Mouse (Mus musculus) brain, embryonic 18.5 days (tissue): ENCODE results near the gene Rasgef1a.

Experiments
- DNase-seq: peaks from one replicate; pipeline ENCODE4 v3.0.0-alpha.2; 2012; ENCODE audit warnings: low read depth, low spot score

Rasgef1a gene

GRCm38 (mm10) chr6:118071013-118071350 lies 59.7 kb downstream of the Rasgef1a start:
- no peak for DNase-seq

- no peak for DNase-seq
Measured at GRCm38 (mm10) chr6:118071416-118071815, 60.2 kb downstream of the Rasgef1a start.

- no peak for DNase-seq
Measured at GRCm38 (mm10) chr6:118072176-118072575, 60.9 kb downstream of the Rasgef1a start.

GRCm38 (mm10) chr6:118074151-118074550 lies 62.9 kb downstream of the Rasgef1a start:
- DNase-seq = no peak

- no peak for DNase-seq
Measured at GRCm38 (mm10) chr6:118076256-118076655, 65.0 kb downstream of the Rasgef1a start.

GRCm38 (mm10) chr6:118076748-118077147 lies 65.5 kb downstream of the Rasgef1a start:
- no peak for DNase-seq

GRCm38 (mm10) chr6:118077421-118077820 lies 66.2 kb downstream of the Rasgef1a start:
- no peak for DNase-seq

GRCm38 (mm10) chr6:118078751-118079150 lies 67.5 kb downstream of the Rasgef1a start:
- no peak for DNase-seq

GRCm38 (mm10) chr6:118079292-118079691 lies 68.1 kb downstream of the Rasgef1a start:
- no peak for DNase-seq

GRCm38 (mm10) chr6:118079762-118080465 lies 68.7 kb downstream of the Rasgef1a start:
- DNase-seq = no peak

GRCm38 (mm10) chr6:118080711-118081110 lies 69.5 kb downstream of the Rasgef1a start:
- no peak for DNase-seq

GRCm38 (mm10) chr6:118082384-118082783 lies 71.1 kb downstream of the Rasgef1a start:
- no peak for DNase-seq

GRCm38 (mm10) chr6:118083608-118084007 lies 72.4 kb downstream of the Rasgef1a start:
- no peak for DNase-seq

GRCm38 (mm10) chr6:118084596-118084995 lies 73.4 kb downstream of the Rasgef1a start:
- no peak for DNase-seq

- DNase-seq = no peak
Measured at GRCm38 (mm10) chr6:118087955-118088354, 76.7 kb downstream of the Rasgef1a start.

GRCm38 (mm10) chr6:118088750-118089440 lies 77.7 kb downstream of the Rasgef1a start:
- no peak for DNase-seq

GRCm38 (mm10) chr6:118090827-118091226 lies 79.6 kb downstream of the Rasgef1a start:
- no peak for DNase-seq

- DNase-seq = no peak
Measured at GRCm38 (mm10) chr6:118097765-118098365, 86.6 kb downstream of the Rasgef1a start.

- no peak for DNase-seq
Measured at GRCm38 (mm10) chr6:118099311-118099802, 88.1 kb downstream of the Rasgef1a start.

- DNase-seq = no peak
Measured at GRCm38 (mm10) chr6:118111810-118112209, 100.6 kb downstream of the Rasgef1a start.

GRCm38 (mm10) chr6:118122767-118123166 lies 111.5 kb downstream of the Rasgef1a start:
- no peak for DNase-seq

- DNase-seq = no peak
Measured at GRCm38 (mm10) chr6:118126577-118126976, 115.3 kb downstream of the Rasgef1a start.

GRCm38 (mm10) chr6:118127198-118127597 lies 116.0 kb downstream of the Rasgef1a start:
- DNase-seq = no peak
